Mouse (Mus musculus) G1E (cell line): ENCODE results near the gene Cmah.

Source experiments
- CTCF ChIP-seq: IDR thresholded peaks from 2 replicates; pipeline ENCODE4 v1.5.1; 2012; ENCODE audit warnings: low read depth, low read length, inconsistent platforms, mixed read lengths
- GATA1 ChIP-seq: IDR thresholded peaks from 2 replicates; pipeline ENCODE4 v1.6.1; 2012; ENCODE audit warnings: borderline replicate concordance, low read length, inconsistent platforms, mixed read lengths
- POLR2AphosphoS5 ChIP-seq: IDR thresholded peaks from 2 replicates; pipeline ENCODE4 v1.6.1; 2012; ENCODE audit warnings: low read depth, low read length, inconsistent platforms; ENCODE audit not compliant: insufficient replicate concordance
- TAL1 ChIP-seq: conservative IDR thresholded peaks from 2 replicates; pipeline ENCODE4 v1.6.1; 2012; ENCODE audit warnings: low read depth, low read length, inconsistent platforms, mixed read lengths

GRCm38 (mm10) chr13:24490041-24490440 is 162.8 kb downstream of the Cmah start:
- TF ChIP-seq POLR2AphosphoS5 (no peak), CTCF (no peak), GATA1 (no peak), TAL1 (no peak)
